Mouse (Mus musculus) testis, adult 2 months (tissue): Measurements from ENCODE around the gene Gucy2c. TPM values are rescaled to one million over a fixed set of nuclear protein-coding genes. Genes with fewer than 3 reads are reported as not detected.
A peak's percentile ranks its signal among the peaks of the same experiment; 100 is the strongest.

ENCODE experiments used
- H3K27ac ChIP-seq: fragments of 200-500 bp; 2 replicates; pipeline ENCODE4 v1.5.1; 2012; ENCODE audit warnings: low read depth, low read length; ENCODE audit not compliant: control insufficient read depth, insufficient read depth
- H3K27me3 ChIP-seq: fragments of 200-500 bp; 2 replicates; pipeline ENCODE4 v1.6.1; 2012; ENCODE audit warnings: mild to moderate bottlenecking, low read length, moderate library complexity; ENCODE audit not compliant: control insufficient read depth, insufficient read depth
- H3K36me3 ChIP-seq: fragments of 200-500 bp; 2 replicates; pipeline ENCODE4 v1.6.1; 2012; ENCODE audit warnings: mild to moderate bottlenecking, low read length; ENCODE audit not compliant: control insufficient read depth, insufficient read depth
- H3K4me1 ChIP-seq: fragments of 200-500 bp; 2 replicates; pipeline ENCODE4 v1.6.1; 2012; ENCODE audit warnings: low read length; ENCODE audit not compliant: control insufficient read depth, insufficient read depth
- H3K4me3 ChIP-seq: fragments of 200-500 bp; 2 replicates; pipeline ENCODE4 v1.5.1; 2012; ENCODE audit warnings: low read depth, mild to moderate bottlenecking, low read length, moderate library complexity, mixed read lengths; ENCODE audit not compliant: control insufficient read depth
- CTCF ChIP-seq: fragments of 200-500 bp; IDR thresholded peaks from 2 replicates; pipeline ENCODE4 v1.5.1; 2012; ENCODE audit warnings: low read depth, mild to moderate bottlenecking, inconsistent platforms, low read length, moderate library complexity; ENCODE audit not compliant: control insufficient read depth, insufficient read depth, insufficient replicate concordance
- POLR2A ChIP-seq: fragments of 200-500 bp; IDR thresholded peaks from 2 replicates; pipeline ENCODE4 v1.6.1; 2012; ENCODE audit warnings: low read depth, mild to moderate bottlenecking, inconsistent platforms, low read length, moderate library complexity; ENCODE audit not compliant: control insufficient read depth
- polyA plus RNA-seq: library from polyadenylated mRNA; depleted of rRNA; stranded (reverse); fragments of >200 nt; gene quantifications from 2 replicates; pipeline ENCODE4 v1.2.3, GENCODE M21; 2012

Gene Gucy2c
- polyA plus RNA-seq, 1 experiment, result 0.33 TPM

DNA sequence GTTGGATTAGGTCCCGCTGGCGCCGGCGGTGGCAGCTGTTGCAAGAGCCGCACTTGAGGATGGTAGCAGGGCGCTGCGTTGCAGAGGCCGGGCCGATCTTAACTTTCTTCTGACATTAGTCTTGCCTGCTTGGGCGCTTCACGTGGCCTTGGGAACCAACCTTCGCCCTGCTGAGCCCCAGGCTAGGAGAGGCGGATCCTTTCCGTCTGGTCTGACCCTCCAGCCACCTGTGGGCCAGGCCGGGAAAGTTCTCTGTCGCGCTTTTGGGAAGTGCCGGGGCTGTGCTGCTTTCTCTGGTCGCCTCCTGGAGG lies 119.9 kb downstream of the Gucy2c start, which contains the start of gene Plbd1:
Plbd1 (minus strand) TSS at position 223 of the 311 bp plus-strand sequence.
- Histone ChIP-seq H3K27me3 (no peaks in the 10 kb centered on the region), H3K27ac (no peak within 1 kb of the TSS), H3K36me3 (no peaks in the 10 kb centered on the region), H3K4me3 (peak within 1 kb of the TSS; percentile 66), H3K4me1 (peaks cover 2% of the 10 kb centered on the region; the same call in 1 of the 2 replicates)
- TF ChIP-seq CTCF (no peak), POLR2A (no peak)

DNA sequence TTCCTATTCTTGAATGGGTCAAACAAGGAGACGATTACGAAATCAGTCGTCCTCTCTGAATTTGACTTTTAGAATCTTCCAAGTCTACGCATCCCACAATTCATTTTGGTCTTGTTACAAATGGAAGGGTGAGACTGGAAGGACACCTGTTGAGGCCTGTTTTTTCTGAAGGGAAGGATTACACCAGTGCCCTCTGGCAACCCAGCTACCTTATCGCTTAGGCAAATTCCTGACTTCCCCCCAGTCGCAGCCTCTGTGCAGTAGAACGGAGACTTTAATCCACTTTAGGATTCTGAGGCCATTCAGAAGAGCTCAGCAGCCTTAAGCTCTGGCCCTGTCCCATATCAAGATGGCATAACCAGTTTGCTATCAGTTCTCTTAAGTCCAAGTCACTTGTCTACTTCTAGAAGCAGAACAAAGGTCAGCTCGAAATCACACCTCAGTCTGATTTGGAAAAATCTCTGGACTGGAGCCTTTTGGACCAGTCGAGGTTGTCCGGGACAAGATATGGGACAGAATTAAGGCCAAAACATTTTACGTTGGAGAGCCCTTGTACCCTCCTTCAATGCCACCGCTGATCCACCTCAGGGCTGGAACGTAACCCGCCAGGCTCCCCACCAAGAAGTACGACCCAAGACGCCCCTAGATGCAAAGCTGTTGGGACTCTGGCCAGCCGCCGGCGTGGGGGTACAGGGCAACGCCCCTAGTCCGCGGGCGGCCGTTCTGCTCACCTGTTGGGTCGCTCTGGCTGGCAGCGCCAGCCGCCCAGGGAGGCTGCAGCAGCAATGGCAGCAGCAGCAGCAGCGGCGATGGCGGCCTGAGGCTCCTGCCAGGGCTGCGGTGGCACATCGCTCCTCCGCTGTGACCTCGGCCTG lies 120.5 kb downstream of the Gucy2c start:
- Histone ChIP-seq H3K27me3 (no peaks in the 10 kb centered on the region), H3K4me1 (peaks cover 5% of the 10 kb centered on the region; the same call in 1 of the 2 replicates), H3K36me3 (no peaks in the 10 kb centered on the region), H3K27ac (no peak overlapping the region), H3K4me3 (peak overlapping the region; percentile 66)
- TF ChIP-seq POLR2A (no peak), CTCF (no peak)

DNA sequence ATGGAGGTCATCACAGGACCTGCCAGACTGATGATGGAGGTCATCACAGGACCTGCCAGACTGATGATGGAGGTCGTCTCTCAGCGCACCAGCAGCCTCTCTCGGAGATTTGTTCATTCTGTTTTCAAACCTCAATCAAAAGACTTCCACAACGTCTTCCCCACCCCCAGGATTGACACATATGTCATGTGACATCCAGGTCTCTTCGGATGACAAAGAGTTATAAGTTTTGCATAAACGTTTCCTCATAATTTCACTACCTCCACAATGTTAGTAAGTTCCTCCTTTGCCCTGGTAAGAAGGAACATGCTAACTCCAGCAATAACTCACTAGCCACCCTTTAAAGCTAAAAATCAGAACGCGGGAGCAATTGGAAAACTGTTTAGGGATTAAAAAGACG lies 122.3 kb downstream of the Gucy2c start:
- Histone ChIP-seq H3K4me1 (peaks cover 7% of the 10 kb centered on the region; the same call in 1 of the 2 replicates), H3K27ac (no peak overlapping the region), H3K36me3 (no peaks in the 10 kb centered on the region), H3K4me3 (no peak overlapping the region; the same call in 1 of the 2 replicates), H3K27me3 (no peaks in the 10 kb centered on the region)
- TF ChIP-seq CTCF (no peak), POLR2A (no peak)

DNA sequence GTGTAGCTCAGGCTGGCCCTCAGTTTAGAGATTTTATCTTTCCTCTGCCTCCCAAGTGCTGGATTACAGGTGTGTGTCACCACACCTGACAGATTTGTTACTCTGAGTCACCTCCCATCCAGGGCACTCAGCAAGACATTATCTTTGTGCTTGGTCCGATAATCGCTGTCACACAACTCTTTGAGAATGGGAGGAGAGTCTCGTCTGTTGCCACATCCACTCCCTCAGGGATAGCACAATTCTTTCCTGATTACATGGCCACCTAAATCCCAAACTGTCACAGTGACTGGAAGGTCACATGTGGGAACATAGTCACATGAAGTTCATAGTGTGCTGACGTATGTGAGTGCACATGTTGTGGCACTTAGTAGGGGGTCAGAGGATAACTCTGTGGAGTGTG lies 123.3 kb downstream of the Gucy2c start:
- Histone ChIP-seq H3K36me3 (no peaks in the 10 kb centered on the region), H3K4me1 (peaks cover 7% of the 10 kb centered on the region; the same call in 1 of the 2 replicates), H3K4me3 (no peak overlapping the region; the same call in 1 of the 2 replicates), H3K27me3 (no peaks in the 10 kb centered on the region), H3K27ac (no peak overlapping the region)
- no peak for TF ChIP-seq CTCF
- no peak for TF ChIP-seq POLR2A

DNA sequence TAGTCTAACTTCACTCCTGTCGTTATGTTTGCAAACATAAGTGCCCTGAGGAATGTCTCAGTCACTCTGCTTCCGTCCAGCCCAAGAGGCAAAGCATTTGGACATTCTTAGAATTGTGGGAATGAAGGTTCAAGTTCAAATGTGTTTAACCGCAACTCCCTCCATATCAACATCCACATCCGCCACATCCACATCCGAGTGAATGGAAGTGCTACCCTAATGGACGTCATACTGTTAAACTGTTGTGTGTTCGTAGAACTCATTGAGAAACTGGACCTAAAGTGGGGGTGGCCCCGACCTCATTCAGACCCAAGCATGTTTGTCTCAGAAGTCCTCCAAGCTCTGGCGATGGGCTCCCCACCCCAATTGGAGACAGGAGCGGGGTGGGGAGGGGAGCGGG lies 125.8 kb downstream of the Gucy2c start:
- H3K27ac ChIP-seq, result no peak overlapping the region
- no peak overlapping the region for H3K4me3 ChIP-seq
- no peaks in the 10 kb centered on the region for H3K36me3 ChIP-seq
- TF ChIP-seq CTCF (no peak), POLR2A (no peak)
- peaks cover 9% of the 10 kb centered on the region for H3K4me1 ChIP-seq
- H3K27me3 ChIP-seq, result no peaks in the 10 kb centered on the region

DNA sequence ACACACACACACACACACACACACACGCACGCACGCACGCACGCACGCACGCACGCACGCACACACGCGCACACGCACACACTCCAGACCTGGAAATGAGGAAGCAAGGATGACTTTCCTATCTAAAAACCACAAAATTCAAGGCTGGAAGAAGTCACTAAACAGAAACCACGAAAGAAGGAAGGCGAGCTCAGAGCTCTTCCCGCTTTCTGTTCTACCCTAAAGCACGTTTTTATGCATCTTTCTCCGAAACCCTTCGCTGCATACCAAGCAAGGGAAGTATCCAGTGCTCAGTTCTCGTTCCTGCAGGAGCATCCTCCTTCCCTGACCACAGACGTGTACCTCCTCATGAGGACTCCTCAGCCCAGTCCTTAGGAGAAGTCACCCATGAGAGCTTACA lies 127.1 kb downstream of the Gucy2c start:
- Histone ChIP-seq H3K4me1 (peaks cover 11% of the 10 kb centered on the region), H3K27me3 (no peaks in the 10 kb centered on the region), H3K4me3 (no peak overlapping the region), H3K36me3 (no peaks in the 10 kb centered on the region), H3K27ac (no peak overlapping the region)
- TF ChIP-seq CTCF, result no peak
- TF ChIP-seq POLR2A, result no peak

DNA sequence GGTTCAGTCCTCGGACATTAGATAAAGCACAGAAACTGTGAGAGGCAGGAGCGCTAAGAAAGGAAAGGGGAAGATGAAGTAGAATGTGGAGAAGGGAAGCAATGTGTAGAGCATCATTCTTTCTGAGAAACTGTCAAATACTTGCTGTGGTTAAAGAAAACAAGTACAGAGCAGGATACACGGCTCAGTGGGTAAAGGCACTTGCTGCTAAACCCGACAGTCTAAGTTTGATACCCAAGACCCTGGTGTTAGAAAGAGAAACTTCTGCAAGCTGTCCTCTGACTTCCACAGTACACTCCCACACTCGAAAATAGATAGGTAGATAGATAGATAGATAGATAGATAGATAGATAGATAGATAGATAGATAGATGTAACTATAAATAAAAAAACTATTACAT lies 128.2 kb downstream of the Gucy2c start:
- no peaks in the 10 kb centered on the region for H3K27me3 ChIP-seq
- H3K27ac ChIP-seq, result no peak overlapping the region
- H3K36me3 ChIP-seq, result no peaks in the 10 kb centered on the region
- peaks cover 11% of the 10 kb centered on the region for H3K4me1 ChIP-seq
- TF ChIP-seq POLR2A, result no peak
- no peak for TF ChIP-seq CTCF
- no peak overlapping the region for H3K4me3 ChIP-seq

DNA sequence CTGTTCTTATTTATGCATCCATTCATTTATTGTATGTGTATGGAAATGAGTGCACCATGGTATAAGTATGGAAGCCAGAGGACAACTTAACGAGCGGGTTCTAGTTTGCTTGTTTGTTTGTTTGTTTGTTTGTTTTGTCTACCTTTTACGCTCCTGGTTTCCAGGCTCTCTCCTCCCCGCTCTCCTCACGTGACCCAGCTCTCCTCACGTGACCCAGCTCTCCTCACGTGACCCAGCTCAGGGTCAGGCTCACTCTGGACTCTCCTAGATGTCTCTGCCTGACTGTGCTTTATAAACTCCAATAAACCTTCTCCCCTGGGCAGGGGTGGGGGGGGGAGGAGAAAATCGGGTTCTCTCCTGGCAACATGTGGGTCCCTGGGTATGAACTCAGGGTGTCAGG lies 130.9 kb downstream of the Gucy2c start:
- Histone ChIP-seq H3K4me3 (no peak overlapping the region), H3K27ac (no peak overlapping the region), H3K4me1 (peaks cover 6% of the 10 kb centered on the region), H3K27me3 (no peaks in the 10 kb centered on the region), H3K36me3 (no peaks in the 10 kb centered on the region)
- TF ChIP-seq POLR2A (no peak), CTCF (no peak)
